Mouse (Mus musculus) heart, embryonic 10.5 days (tissue): ENCODE data around the gene Rtn2. TPM values are rescaled to one million over a fixed set of nuclear protein-coding genes. Genes with fewer than 3 reads are reported as not detected.

Experiments
- DNase-seq: peaks from one replicate; pipeline ENCODE4 v3.0.0-alpha.2; 2017; ENCODE audit warnings: low spot score
- H3K27ac ChIP-seq: fragments of 300-500 bp; sonication (generic); 2 replicates; pipeline ENCODE4 v1.5.1; 2016; ENCODE audit warnings: mild to moderate bottlenecking
- H3K27me3 ChIP-seq: fragments of 300-500 bp; sonication (generic); 2 replicates; pipeline ENCODE4 v1.6.1; 2016; ENCODE audit warnings: mild to moderate bottlenecking; ENCODE audit not compliant: poor library complexity, insufficient read depth, severe bottlenecking
- H3K36me3 ChIP-seq: fragments of 300-500 bp; sonication (generic); 2 replicates; pipeline ENCODE4 v1.6.1; 2016; ENCODE audit warnings: mild to moderate bottlenecking, moderate library complexity
- H3K4me1 ChIP-seq: fragments of 300-500 bp; sonication (generic); 2 replicates; pipeline ENCODE4 v1.6.1; 2016; ENCODE audit warnings: mild to moderate bottlenecking
- H3K4me3 ChIP-seq: fragments of 300-500 bp; sonication (generic); 2 replicates; pipeline ENCODE4 v1.5.1; 2016; ENCODE audit warnings: mild to moderate bottlenecking, moderate library complexity
- H3K9me3 ChIP-seq: fragments of 300-500 bp; sonication (generic); 2 replicates; pipeline ENCODE4 v1.6.1; 2016; ENCODE audit warnings: mild to moderate bottlenecking, moderate library complexity
- WGBS: fragments of 180-500 bp; shearing (Covaris S2); methylation state at CpG from one replicate; pipeline ENCODE4 v1.1.7; 2016; 5-methylcytosine and 5-hydroxymethylcytosine counted together
- polyA plus RNA-seq: library from polyadenylated mRNA; unstranded; fragments of >200 nt; fragmentation: Nextera tagmentation; extraction: Ambion mirVana; gene quantifications from 2 replicates; pipeline ENCODE4 v1.2.1, GENCODE M21; 2016

The Rtn2 gene
- polyA plus RNA-seq, 1 experiment from 2014 or later, result 22.4 TPM

DNA sequence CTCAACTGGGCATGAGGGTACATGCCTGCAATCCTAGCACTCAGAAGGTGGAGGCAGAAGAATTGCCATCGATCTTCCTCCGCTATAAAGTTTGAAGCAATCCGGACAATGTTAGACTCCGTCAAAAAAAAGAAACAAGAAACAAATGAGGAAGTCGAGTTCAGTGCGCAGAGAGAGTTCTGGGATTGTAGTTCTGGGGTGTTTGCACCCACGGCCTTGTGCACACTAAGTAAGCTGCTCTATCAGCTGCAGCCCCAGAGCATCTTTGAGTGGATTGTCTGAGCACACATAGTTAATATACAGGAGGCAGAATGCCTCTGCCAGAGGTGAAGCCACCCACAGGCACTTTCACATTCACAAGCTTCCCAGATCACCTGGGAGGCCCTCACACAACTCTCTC, 36.3 kb downstream of the Rtn2 start:
- H3K27me3 ChIP-seq, result peaks cover 37% of the 10 kb centered on the region
- no peaks in the 10 kb centered on the region for H3K36me3 ChIP-seq
- H3K9me3 ChIP-seq, result no peaks in the 10 kb centered on the region
- no peak overlapping the region for H3K27ac ChIP-seq
- WGBS, result 82% methylated on average over 7 of the region's 7 CpGs
- DNase-seq, result no peak
- no peak overlapping the region for H3K4me3 ChIP-seq
- H3K4me1 ChIP-seq, result peaks cover 36% of the 10 kb centered on the region

GRCm38 (mm10) chr7:19319458-19319857, 37.0 kb downstream of the Rtn2 start:
- Histone ChIP-seq H3K27ac (peak overlapping the region; percentile 83), H3K4me3 (peak overlapping the region; percentile 60), H3K4me1 (peaks cover 36% of the 10 kb centered on the region), H3K27me3 (peaks cover 36% of the 10 kb centered on the region), H3K9me3 (no peaks in the 10 kb centered on the region), H3K36me3 (no peaks in the 10 kb centered on the region)
- DNase-seq, result no peak
- 19% methylated on average over 9 of the region's 9 CpGs for WGBS

DNA sequence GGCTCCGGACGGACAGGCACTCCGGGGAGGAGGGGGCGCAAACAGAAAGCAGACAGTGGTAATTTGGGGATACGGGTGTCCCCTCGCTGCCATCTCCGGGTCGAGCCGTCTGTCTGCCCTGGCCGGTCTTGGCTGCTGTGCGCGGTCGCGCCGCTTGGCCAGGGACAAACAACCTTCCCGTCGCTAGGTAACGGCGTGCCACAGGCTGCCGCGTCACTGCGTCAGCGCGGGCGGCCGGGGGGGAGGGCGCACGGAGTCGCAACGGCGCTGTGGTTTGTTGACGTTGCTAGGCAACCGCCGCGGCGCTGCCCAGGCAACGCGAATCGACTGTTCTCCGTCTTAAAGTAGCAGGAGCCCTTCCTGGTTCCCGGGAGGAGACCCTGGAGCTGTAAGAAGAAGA, 37.5 kb downstream of the Rtn2 start:
- peaks cover 36% of the 10 kb centered on the region for H3K4me1 ChIP-seq
- no peaks in the 10 kb centered on the region for H3K36me3 ChIP-seq
- under 1% methylated on average over 41 of the region's 41 CpGs for WGBS
- H3K27ac ChIP-seq, result peak overlapping the region; percentile 83
- peaks cover 36% of the 10 kb centered on the region for H3K27me3 ChIP-seq
- no peaks in the 10 kb centered on the region for H3K9me3 ChIP-seq
- peak; percentile 98 for DNase-seq
- peak overlapping the region; percentile 60 for H3K4me3 ChIP-seq

DNA sequence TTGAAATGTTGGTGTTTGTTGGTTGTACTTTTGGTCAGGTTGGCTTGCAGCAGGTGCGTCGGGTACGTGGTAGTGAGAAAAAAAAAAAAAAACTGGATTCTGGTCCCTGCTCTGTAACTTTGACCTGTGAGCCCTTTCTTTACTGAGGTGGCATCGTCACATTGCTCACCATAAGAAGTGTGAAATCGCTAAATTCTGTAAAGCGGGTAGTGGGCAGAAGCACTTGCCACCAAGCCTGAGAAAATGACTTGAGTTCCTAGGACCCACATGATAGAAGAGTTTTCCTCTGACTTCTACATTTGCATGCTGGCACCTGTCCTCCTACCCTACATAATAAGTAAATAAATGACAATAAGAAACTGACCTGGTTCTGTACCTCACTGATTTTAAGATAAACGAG, 38.2 kb downstream of the Rtn2 start:
- no peak for DNase-seq
- H3K27ac ChIP-seq, result peak overlapping the region; percentile 83; the same call in 1 of the 2 replicates
- H3K36me3 ChIP-seq, result no peaks in the 10 kb centered on the region
- H3K27me3 ChIP-seq, result peaks cover 28% of the 10 kb centered on the region
- H3K4me1 ChIP-seq, result peaks cover 38% of the 10 kb centered on the region
- no peaks in the 10 kb centered on the region for H3K9me3 ChIP-seq
- H3K4me3 ChIP-seq, result peak overlapping the region; percentile 60
- 38% methylated on average over 7 of the region's 7 CpGs for WGBS

DNA sequence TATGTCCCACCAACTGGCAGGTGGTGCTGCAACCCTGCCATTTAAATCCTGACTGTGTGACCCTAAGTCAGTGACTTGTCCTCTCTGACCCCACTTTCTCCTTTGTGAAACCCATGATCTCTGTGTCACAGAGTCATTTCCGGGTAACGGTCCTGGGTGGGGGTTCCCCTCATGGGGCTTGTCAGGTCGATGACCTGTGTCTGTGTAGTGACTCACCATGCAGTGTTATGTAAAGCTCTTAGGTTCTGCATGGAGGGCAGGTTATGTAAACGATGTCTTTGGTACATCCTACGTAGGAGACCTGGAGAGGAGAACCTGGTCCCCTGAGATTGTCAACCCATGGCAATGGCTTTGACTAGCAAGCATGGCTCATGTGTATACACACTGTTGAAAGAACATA, 39.0 kb downstream of the Rtn2 start:
- H3K4me3 ChIP-seq, result no peak overlapping the region
- peaks cover 20% of the 10 kb centered on the region for H3K27me3 ChIP-seq
- H3K4me1 ChIP-seq, result peaks cover 44% of the 10 kb centered on the region
- no peak for DNase-seq
- H3K9me3 ChIP-seq, result no peaks in the 10 kb centered on the region
- H3K27ac ChIP-seq, result no peak overlapping the region
- H3K36me3 ChIP-seq, result no peaks in the 10 kb centered on the region
- 54% methylated on average over 5 of the region's 5 CpGs for WGBS

- 35% methylated on average over 9 of the region's 9 CpGs for WGBS
- DNase-seq, result no peak
- Histone ChIP-seq H3K4me1 (peaks cover 50% of the 10 kb centered on the region), H3K27ac (peak overlapping the region; percentile 23; the same call in 1 of the 2 replicates), H3K4me3 (no peak overlapping the region), H3K36me3 (no peaks in the 10 kb centered on the region), H3K27me3 (peaks cover 15% of the 10 kb centered on the region), H3K9me3 (no peaks in the 10 kb centered on the region)
Observed at GRCm38 (mm10) chr7:19322489-19322888, 40.1 kb downstream of the Rtn2 start.

- H3K4me3 ChIP-seq, result no peak overlapping the region
- H3K27ac ChIP-seq, result peak overlapping the region; percentile 13; the same call in 1 of the 2 replicates
- WGBS, result 86% methylated on average over 11 of the region's 11 CpGs
- peaks cover 2% of the 10 kb centered on the region; the same call in 1 of the 2 replicates for H3K27me3 ChIP-seq
- no peaks in the 10 kb centered on the region for H3K9me3 ChIP-seq
- no peak for DNase-seq
- peaks cover 58% of the 10 kb centered on the region for H3K4me1 ChIP-seq
- no peaks in the 10 kb centered on the region for H3K36me3 ChIP-seq
Observed at GRCm38 (mm10) chr7:19324221-19324620, 41.8 kb downstream of the Rtn2 start.

DNA sequence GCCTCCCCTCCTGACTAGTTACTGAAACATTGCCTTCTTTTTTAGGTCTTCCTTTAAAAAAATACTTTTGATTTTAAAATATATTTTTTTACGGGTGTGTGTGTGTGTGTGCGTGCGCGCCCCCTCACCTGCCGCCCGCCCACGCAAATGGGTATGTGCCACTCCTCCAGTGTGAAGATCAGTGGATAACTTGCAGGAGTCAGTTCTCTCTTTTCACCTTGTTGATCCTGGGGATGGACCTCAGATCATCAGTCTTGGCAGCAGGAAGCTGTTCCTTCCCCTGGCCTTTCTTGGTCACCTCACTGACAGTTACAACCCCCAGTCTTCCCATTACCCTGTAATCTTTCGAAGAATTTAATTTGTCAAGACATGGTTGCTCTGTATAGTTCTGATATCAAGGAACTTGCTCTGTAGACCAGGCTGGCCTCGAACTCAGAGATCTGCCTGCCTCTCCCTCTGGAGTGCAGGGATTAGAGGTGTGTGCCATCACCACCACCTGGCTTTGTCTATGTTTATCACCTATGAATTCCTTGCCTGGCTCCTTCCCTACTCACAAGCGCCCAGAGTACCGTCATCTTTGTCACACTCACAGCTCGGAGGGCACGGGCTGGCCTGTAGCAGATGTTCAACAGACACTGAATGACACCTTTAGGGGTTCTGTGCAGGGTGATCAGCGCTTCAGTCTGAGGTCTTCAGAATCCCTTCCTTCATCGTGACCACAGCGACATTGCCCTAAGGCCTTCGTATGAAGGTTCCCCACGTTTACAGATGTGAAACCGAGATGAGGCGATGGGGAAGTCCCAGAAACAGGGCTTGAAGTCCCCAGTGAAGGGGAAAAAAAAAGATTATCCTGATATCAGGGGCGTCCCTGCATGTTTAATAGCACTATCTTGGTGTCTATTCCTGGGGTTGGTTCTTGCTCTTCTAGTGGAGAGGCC, 43.1 kb downstream of the Rtn2 start:
- H3K27ac ChIP-seq, result peak overlapping the region; percentile 86
- peak overlapping the region; percentile 57 for H3K4me3 ChIP-seq
- DNase-seq, result no peak
- H3K27me3 ChIP-seq, result no peaks in the 10 kb centered on the region
- no peaks in the 10 kb centered on the region for H3K9me3 ChIP-seq
- H3K36me3 ChIP-seq, result no peaks in the 10 kb centered on the region
- peaks cover 59% of the 10 kb centered on the region for H3K4me1 ChIP-seq
- WGBS, result 61% methylated on average over 21 of the region's 21 CpGs

- Histone ChIP-seq H3K4me3 (peak overlapping the region; percentile 57), H3K36me3 (no peaks in the 10 kb centered on the region), H3K27me3 (no peaks in the 10 kb centered on the region), H3K27ac (peak overlapping the region; percentile 86), H3K9me3 (no peaks in the 10 kb centered on the region), H3K4me1 (peaks cover 57% of the 10 kb centered on the region)
- WGBS, result under 1% methylated on average over 20 of the region's 20 CpGs
- DNase-seq, result peak; percentile 97
Observed at GRCm38 (mm10) chr7:19326359-19326758, 43.9 kb downstream of the Rtn2 start.

- Histone ChIP-seq H3K27ac (peak overlapping the region; percentile 86), H3K4me3 (peak overlapping the region; percentile 57), H3K4me1 (peaks cover 51% of the 10 kb centered on the region), H3K27me3 (no peaks in the 10 kb centered on the region), H3K9me3 (no peaks in the 10 kb centered on the region), H3K36me3 (no peaks in the 10 kb centered on the region)
- DNase-seq, result peak; percentile 97
- WGBS, result under 1% methylated on average over 22 of the region's 22 CpGs
Observed at GRCm38 (mm10) chr7:19327128-19327527, 44.7 kb downstream of the Rtn2 start.

DNA sequence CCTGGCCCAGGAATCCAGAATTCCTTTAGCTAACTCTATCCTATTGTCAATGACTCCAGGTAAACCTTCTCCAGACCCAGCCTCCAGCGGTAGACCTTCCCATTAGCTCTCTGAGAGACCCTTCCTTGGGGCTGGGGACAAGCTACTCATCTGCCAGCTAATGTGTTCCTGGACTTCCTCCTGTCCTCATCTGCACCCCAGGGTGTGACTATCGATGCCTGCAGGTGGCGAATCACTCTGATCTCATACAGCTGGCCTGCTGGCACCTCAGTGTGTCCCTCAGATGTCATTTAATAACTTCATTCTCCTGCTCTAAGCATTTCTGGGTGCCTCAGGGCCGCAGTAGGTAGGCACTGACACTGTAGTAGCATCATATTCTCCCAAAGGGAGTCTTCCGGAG, 45.4 kb downstream of the Rtn2 start:
- peak overlapping the region; percentile 86 for H3K27ac ChIP-seq
- no peaks in the 10 kb centered on the region for H3K27me3 ChIP-seq
- 72% methylated on average over 5 of the region's 5 CpGs for WGBS
- peaks cover 48% of the 10 kb centered on the region for H3K4me1 ChIP-seq
- no peaks in the 10 kb centered on the region for H3K9me3 ChIP-seq
- no peak for DNase-seq
- peak overlapping the region; percentile 57; the same call in 1 of the 2 replicates for H3K4me3 ChIP-seq
- no peaks in the 10 kb centered on the region for H3K36me3 ChIP-seq

GRCm38 (mm10) chr7:19328425-19328824, 46.0 kb downstream of the Rtn2 start:
- no peaks in the 10 kb centered on the region for H3K9me3 ChIP-seq
- no peak for DNase-seq
- no peaks in the 10 kb centered on the region for H3K36me3 ChIP-seq
- H3K27ac ChIP-seq, result peak overlapping the region; percentile 86; the same call in 1 of the 2 replicates
- H3K4me1 ChIP-seq, result peaks cover 52% of the 10 kb centered on the region
- H3K4me3 ChIP-seq, result no peak overlapping the region
- H3K27me3 ChIP-seq, result no peaks in the 10 kb centered on the region

DNA sequence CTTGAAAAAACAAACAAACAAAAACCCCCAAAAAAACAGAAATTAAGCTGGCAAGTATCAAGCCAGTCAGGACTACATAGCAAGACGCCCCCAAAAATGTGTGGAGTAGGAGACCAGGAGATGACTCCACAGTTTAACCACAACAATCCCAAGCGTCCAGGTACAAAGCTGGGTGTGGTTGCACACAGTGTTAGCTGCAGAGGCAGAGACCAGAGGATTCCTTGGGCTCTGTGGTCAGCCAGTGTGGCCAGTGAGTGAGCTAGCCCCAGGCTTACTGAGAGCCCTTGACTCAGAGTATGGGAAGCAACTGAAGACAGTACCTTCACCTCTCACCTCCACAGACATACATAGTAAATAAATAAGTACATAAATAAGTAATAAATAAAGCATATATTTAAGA, 49.5 kb downstream of the Rtn2 start:
- Histone ChIP-seq H3K4me3 (0 out of 2 replicates have a peak overlapping the region, but pooled peaks have one; percentile 72), H3K27ac (peak overlapping the region; percentile 92; the same call in 1 of the 2 replicates), H3K4me1 (peaks cover 60% of the 10 kb centered on the region), H3K9me3 (no peaks in the 10 kb centered on the region), H3K36me3 (no peaks in the 10 kb centered on the region), H3K27me3 (no peaks in the 10 kb centered on the region; the same call in 1 of the 2 replicates)
- no peak for DNase-seq
- 66% methylated on average over 2 of the region's 2 CpGs for WGBS
